Mouse (Mus musculus): ENCODE data around the gene Atn1. TPM values are rescaled to one million over a fixed set of nuclear protein-coding genes. Genes with fewer than 3 reads are reported as not detected.

Atn1 gene
- total RNA-seq, 2 experiments from 2014 or later = 159 to 164 TPM

- peak within 1 kb of the TSS; percentile 94 for H3K27ac ChIP-seq
- peak within 1 kb of the TSS; percentile 98 for H3K4me3 ChIP-seq
- peak; percentile 32; the same call in 1 of the 2 replicates for TF ChIP-seq CTCF (conservative IDR thresholded peaks at IDR 0.05)
- DNase-seq (ENCODE audit: low spot score in 2 of 2) = peak; percentile 98
These were observed 44.2 kb downstream of the Atn1 start, which contains the start of the genes Emg1 and Phb2 for GRCm38 (mm10) chr6:124711824-124712782. TSS of gene Emg1 (minus strand) at chr6:124712178. TSS of gene Phb2 (plus strand) at chr6:124712336.

- DNase-seq (ENCODE audit: low spot score in 2 of 2) = no peak
These were observed 47.9 kb downstream of the Atn1 start for GRCm38 (mm10) chr6:124708289-124708889.

GRCm38 (mm10) chr6:124706061-124706627 lies 50.2 kb downstream of the Atn1 start:
- no peak for TF ChIP-seq CTCF (conservative IDR thresholded peaks at IDR 0.05)
- DNase-seq (ENCODE audit: low spot score in 2 of 2) = no peak
- Histone ChIP-seq H3K27ac (peak overlapping the region; percentile 87), H3K4me3 (no peak overlapping the region)

More at GRCm38 (mm10) chr6:124708289-124708889, 47.9 kb downstream of the Atn1 start:
- TF ChIP-seq CTCF (conservative IDR thresholded peaks at IDR 0.05) = no peak
- Histone ChIP-seq H3K27ac (no peak overlapping the region), H3K4me3 (no peak overlapping the region)

GRCm38 (mm10) chr6:124704417-124704816 lies 51.9 kb downstream of the Atn1 start:
- Histone ChIP-seq H3K4me3 (no peak overlapping the region), H3K27ac (peak overlapping the region; percentile 40; the same call in 1 of the 2 replicates)
- no peak for DNase-seq (ENCODE audit: low spot score in 2 of 2)
- TF ChIP-seq CTCF (conservative IDR thresholded peaks at IDR 0.05) = no peak

- no peak overlapping the region for H3K4me3 ChIP-seq
- no peak for TF ChIP-seq CTCF (conservative IDR thresholded peaks at IDR 0.05)
- DNase-seq (ENCODE audit: low spot score in 2 of 2) = no peak
- H3K27ac ChIP-seq = peak overlapping the region; percentile 40
These were observed 52.5 kb downstream of the Atn1 start for GRCm38 (mm10) chr6:124703789-124704188.

- DNase-seq (ENCODE audit: low spot score in 2 of 2) = peak; percentile 59 to 69
- no peak overlapping the region for H3K4me3 ChIP-seq
- peak overlapping the region; percentile 81; the same call in 1 of the 2 replicates for H3K27ac ChIP-seq
- TF ChIP-seq CTCF (conservative IDR thresholded peaks at IDR 0.05) = peak; percentile 91
These were observed 53.6 kb downstream of the Atn1 start for GRCm38 (mm10) chr6:124702784-124703103.

- Histone ChIP-seq H3K27ac (peak overlapping the region; percentile 81; the same call in 1 of the 2 replicates), H3K4me3 (no peak overlapping the region)
- TF ChIP-seq CTCF (conservative IDR thresholded peaks at IDR 0.05) = no peak
- no peak for DNase-seq (ENCODE audit: low spot score in 2 of 2)
These were observed 54.1 kb downstream of the Atn1 start for GRCm38 (mm10) chr6:124702102-124702783.

- DNase-seq (ENCODE audit: low spot score in 2 of 2) = no peak
- peak; percentile 62 for TF ChIP-seq CTCF (conservative IDR thresholded peaks at IDR 0.05)
- Histone ChIP-seq H3K27ac (peak overlapping the region; percentile 81), H3K4me3 (no peak overlapping the region)
These were observed 55.0 kb downstream of the Atn1 start for GRCm38 (mm10) chr6:124701338-124701737.

GRCm38 (mm10) chr6:124699962-124700610 lies 56.2 kb downstream of the Atn1 start:
- peak; percentile 67 to 76 for DNase-seq (ENCODE audit: low spot score in 2 of 2)
- H3K27ac ChIP-seq = peak overlapping the region; percentile 81
- TF ChIP-seq CTCF (conservative IDR thresholded peaks at IDR 0.05) = no peak
- no peak overlapping the region for H3K4me3 ChIP-seq

- H3K4me3 ChIP-seq = no peak overlapping the region
- no peak for TF ChIP-seq CTCF (conservative IDR thresholded peaks at IDR 0.05)
- peak overlapping the region; percentile 81 for H3K27ac ChIP-seq
- DNase-seq (ENCODE audit: low spot score in 2 of 2) = no peak
These were observed 57.0 kb downstream of the Atn1 start for GRCm38 (mm10) chr6:124699366-124699765.

GRCm38 (mm10) chr6:124698751-124699150 lies 57.6 kb downstream of the Atn1 start:
- Histone ChIP-seq H3K4me3 (no peak overlapping the region), H3K27ac (no peak overlapping the region)
- no peak for DNase-seq (ENCODE audit: low spot score in 2 of 2)
- no peak for TF ChIP-seq CTCF (conservative IDR thresholded peaks at IDR 0.05)
